Mouse (Mus musculus): Measurements from ENCODE around the gene Trim66. TPM values are rescaled to one million over a fixed set of nuclear protein-coding genes. Genes with fewer than 3 reads are reported as not detected.
A peak's percentile ranks its signal among the peaks of the same experiment; 100 is the strongest.

The Trim66 gene
- polyA plus RNA-seq, 1 experiment from 2014 or later: 0.43 TPM

DNA sequence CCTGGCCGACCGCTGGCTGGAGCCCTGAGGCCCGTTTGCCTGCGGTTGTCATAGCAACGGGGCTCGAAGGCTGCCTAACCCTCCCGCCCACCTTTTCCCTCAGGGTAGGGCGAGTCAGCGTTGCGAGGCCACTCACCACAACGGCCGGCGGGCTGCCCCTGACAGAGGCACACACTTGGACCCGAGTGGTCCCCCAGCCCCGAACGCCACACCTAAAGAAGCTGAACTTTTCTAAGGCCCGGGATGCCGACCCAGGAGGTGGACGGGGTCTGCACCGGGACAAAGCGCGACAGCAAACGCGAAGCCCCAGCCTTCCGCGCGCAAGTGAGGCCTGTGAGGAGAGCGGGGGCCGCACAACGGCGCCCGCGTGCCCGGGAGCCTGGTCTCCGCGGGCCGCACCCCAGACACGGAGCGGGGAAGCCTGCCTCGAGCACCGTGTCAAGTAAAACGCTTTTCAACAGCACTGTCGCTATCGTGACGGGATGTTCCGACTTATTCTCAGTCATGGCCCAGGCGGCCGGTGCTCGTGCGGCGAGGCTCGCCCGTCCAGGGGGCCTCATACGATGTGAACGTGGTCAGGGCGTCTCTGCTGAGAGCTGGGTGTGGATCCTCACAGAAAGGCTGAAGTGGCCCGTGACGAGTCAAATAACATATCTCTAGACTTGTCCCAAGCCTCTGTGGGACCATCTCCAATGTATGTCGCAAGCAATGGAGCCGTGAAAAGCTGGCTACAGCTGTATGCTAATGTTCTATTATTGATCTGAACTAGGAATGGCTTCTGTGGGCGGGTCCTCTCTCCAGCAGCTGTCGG lies 68.9 kb downstream of the Trim66 start, which contains the start of gene Stk33:
Stk33 (minus strand) TSS at position 301 of the 811 bp plus-strand sequence.
- Histone ChIP-seq H3K4me3 (ENCODE audit: low read depth, low read length) (peak within 1 kb of the TSS; percentile 47), H3K4me2 (ENCODE audit: low read depth, low read length) (peak within 1 kb of the TSS; percentile 80), H3K36me3 (replicated peaks; ENCODE audit: control insufficient read depth, insufficient read depth, low read depth, low read length) (no peaks in the 10 kb centered on the region), H3K27ac (replicated peaks; ENCODE audit: low read depth, low read length) (no peak within 1 kb of the TSS), H3K27me3 (ENCODE audit: control insufficient read depth, insufficient read depth, low read length) (peaks cover 2% of the 10 kb centered on the region; the same call in 1 of the 2 replicates), H3K9me3 (replicated peaks; ENCODE audit: control insufficient read depth, low read length) (no peaks in the 10 kb centered on the region), H3K4me1 (ENCODE audit: control insufficient read depth, insufficient read depth, low read length) (no peaks in the 10 kb centered on the region; the same call in 1 of the 2 replicates), H3K9ac (replicated peaks; ENCODE audit: low read length) (peak within 1 kb of the TSS; percentile 69)
- DNase-seq (ENCODE audit: low spot score) (peak; percentile 77), ATAC-seq (replicated peaks; ENCODE audit: insufficient number of reproducible peaks, low FRiP score, low TSS enrichment, low read depth) (peak; percentile 82)
- 1% methylated on average over 62 of the region's 62 CpGs for WGBS

DNA sequence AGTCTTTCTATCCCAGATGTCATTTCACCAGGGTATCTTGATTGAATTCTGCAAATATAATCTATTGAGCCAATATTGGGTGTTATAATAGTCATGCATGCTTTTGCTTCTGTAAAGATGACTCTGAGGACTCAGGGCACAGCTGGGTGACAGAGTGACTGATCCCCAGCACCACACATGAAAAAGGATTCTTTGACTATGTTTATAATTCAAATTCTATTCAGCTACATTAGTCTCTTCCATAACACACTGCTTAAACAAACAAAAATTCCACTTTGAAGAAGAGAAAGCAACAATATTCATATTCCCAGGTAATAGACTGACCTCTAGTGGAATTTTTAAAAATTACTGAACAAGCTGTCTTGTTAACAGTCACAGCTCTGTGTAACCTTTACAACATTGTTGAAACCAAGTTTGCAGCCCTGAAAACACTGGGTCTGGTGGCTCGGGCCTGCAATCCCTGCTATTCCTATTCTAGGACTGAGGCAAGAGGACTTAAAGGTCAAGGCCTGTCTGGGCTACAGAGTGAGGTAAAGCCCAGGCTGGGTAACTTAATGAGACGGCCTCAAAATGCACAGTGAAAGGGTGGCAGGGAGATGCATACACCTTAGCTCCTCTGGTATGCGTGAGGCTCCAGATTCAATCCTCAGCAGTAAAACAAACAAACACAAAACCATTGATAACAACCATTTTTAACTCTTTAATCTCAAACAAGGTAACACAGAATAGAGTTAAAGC lies 83.3 kb downstream of the Trim66 start:
- H3K4me3 ChIP-seq (ENCODE audit: low read depth, low read length): no peak overlapping the region
- no peak overlapping the region for H3K4me2 ChIP-seq (ENCODE audit: low read depth, low read length)
- H3K27ac ChIP-seq (replicated peaks; ENCODE audit: low read depth, low read length): no peak overlapping the region
- H3K9ac ChIP-seq (replicated peaks; ENCODE audit: low read length): no peak overlapping the region
- ATAC-seq (replicated peaks; ENCODE audit: insufficient number of reproducible peaks, low FRiP score, low TSS enrichment, low read depth): no peak
- H3K27me3 ChIP-seq (ENCODE audit: control insufficient read depth, insufficient read depth, low read length): no peaks in the 10 kb centered on the region
- no peaks in the 10 kb centered on the region for H3K36me3 ChIP-seq (replicated peaks; ENCODE audit: control insufficient read depth, insufficient read depth, low read depth, low read length)
- H3K4me1 ChIP-seq (ENCODE audit: control insufficient read depth, insufficient read depth, low read length): no peaks in the 10 kb centered on the region
- peak; percentile 63 for DNase-seq (ENCODE audit: low spot score)
- no peaks in the 10 kb centered on the region for H3K9me3 ChIP-seq (replicated peaks; ENCODE audit: control insufficient read depth, low read length)
- WGBS: 73% methylated on average over 3 of the region's 3 CpGs

GRCm38 (mm10) chr7:109422803-109423202 lies 85.1 kb downstream of the Trim66 start:
- ATAC-seq (replicated peaks; ENCODE audit: insufficient number of reproducible peaks, low FRiP score, low TSS enrichment, low read depth) (no peak), DNase-seq (ENCODE audit: low spot score) (no peak)
- Histone ChIP-seq H3K27ac (replicated peaks; ENCODE audit: low read depth, low read length) (no peak overlapping the region), H3K27me3 (ENCODE audit: control insufficient read depth, insufficient read depth, low read length) (no peaks in the 10 kb centered on the region), H3K9ac (replicated peaks; ENCODE audit: low read length) (no peak overlapping the region), H3K4me3 (ENCODE audit: low read depth, low read length) (no peak overlapping the region), H3K4me2 (ENCODE audit: low read depth, low read length) (no peak overlapping the region), H3K36me3 (replicated peaks; ENCODE audit: control insufficient read depth, insufficient read depth, low read depth, low read length) (no peaks in the 10 kb centered on the region), H3K9me3 (replicated peaks; ENCODE audit: control insufficient read depth, low read length) (no peaks in the 10 kb centered on the region), H3K4me1 (ENCODE audit: control insufficient read depth, insufficient read depth, low read length) (no peaks in the 10 kb centered on the region)
- 70% methylated on average over 8 of the region's 8 CpGs for WGBS

DNA sequence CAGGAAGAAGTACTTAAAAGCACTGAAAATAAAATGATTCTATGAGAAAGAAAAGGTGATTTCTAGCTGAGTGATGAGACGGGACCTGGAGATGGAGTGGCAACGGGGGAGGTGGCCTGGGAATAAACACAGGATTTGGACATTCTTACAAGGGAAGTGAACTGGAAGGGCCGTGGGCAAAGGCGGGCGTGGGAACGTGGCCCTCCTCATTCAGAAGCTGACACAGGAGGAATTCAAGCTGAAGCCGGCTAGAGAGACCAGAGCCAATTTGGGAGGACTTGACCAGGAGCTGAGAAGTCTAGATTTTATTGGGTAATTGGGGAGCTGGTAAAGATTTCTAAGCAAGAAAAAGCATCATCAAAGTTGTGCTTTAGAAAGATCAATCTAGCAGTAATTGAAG lies 102.4 kb downstream of the Trim66 start:
- ATAC-seq (replicated peaks; ENCODE audit: insufficient number of reproducible peaks, low FRiP score, low TSS enrichment, low read depth): no peak
- Histone ChIP-seq H3K27ac (replicated peaks; ENCODE audit: low read depth, low read length) (no peak overlapping the region), H3K36me3 (replicated peaks; ENCODE audit: control insufficient read depth, insufficient read depth, low read depth, low read length) (no peaks in the 10 kb centered on the region), H3K4me3 (ENCODE audit: low read depth, low read length) (no peak overlapping the region), H3K27me3 (ENCODE audit: control insufficient read depth, insufficient read depth, low read length) (no peaks in the 10 kb centered on the region), H3K9ac (replicated peaks; ENCODE audit: low read length) (no peak overlapping the region), H3K4me2 (ENCODE audit: low read depth, low read length) (no peak overlapping the region), H3K9me3 (replicated peaks; ENCODE audit: control insufficient read depth, low read length) (no peaks in the 10 kb centered on the region), H3K4me1 (ENCODE audit: control insufficient read depth, insufficient read depth, low read length) (no peaks in the 10 kb centered on the region)
- DNase-seq (ENCODE audit: low spot score): no peak
- 69% methylated on average over 7 of the region's 7 CpGs for WGBS

DNA sequence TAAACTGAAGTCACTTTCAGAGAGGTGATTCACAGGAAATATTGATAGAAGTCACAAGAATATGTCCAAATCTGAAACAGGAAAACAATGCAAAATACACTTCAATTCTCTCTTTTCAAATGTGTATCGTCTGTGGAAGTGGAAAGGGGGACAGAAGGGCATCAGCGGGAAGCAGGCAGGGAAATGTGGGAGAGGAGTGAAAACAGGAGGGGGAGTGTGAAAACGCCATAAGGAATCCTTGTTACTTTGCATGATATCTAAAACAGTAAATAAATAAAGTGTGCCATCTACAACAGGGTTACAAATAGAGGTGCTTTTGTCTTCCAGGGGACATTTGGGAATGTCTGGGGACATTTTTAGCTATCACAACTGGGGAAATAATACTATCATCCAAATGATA lies 108.6 kb downstream of the Trim66 start:
- no peak overlapping the region for H3K4me3 ChIP-seq (ENCODE audit: low read depth, low read length)
- no peaks in the 10 kb centered on the region for H3K36me3 ChIP-seq (replicated peaks; ENCODE audit: control insufficient read depth, insufficient read depth, low read depth, low read length)
- DNase-seq (ENCODE audit: low spot score) (no peak), ATAC-seq (replicated peaks; ENCODE audit: insufficient number of reproducible peaks, low FRiP score, low TSS enrichment, low read depth) (no peak)
- no peaks in the 10 kb centered on the region for H3K9me3 ChIP-seq (replicated peaks; ENCODE audit: control insufficient read depth, low read length)
- no peaks in the 10 kb centered on the region for H3K27me3 ChIP-seq (ENCODE audit: control insufficient read depth, insufficient read depth, low read length)
- no peak overlapping the region for H3K27ac ChIP-seq (replicated peaks; ENCODE audit: low read depth, low read length)
- H3K4me2 ChIP-seq (ENCODE audit: low read depth, low read length): no peak overlapping the region
- WGBS: 74% methylated on average over 3 of the region's 3 CpGs
- H3K9ac ChIP-seq (replicated peaks; ENCODE audit: low read length): no peak overlapping the region
- no peaks in the 10 kb centered on the region for H3K4me1 ChIP-seq (ENCODE audit: control insufficient read depth, insufficient read depth, low read length)

Small RNA genes lying within 50 kb of the gene (microRNA-seq; reads per million reads assigned to microRNA genes)
- gene Gm47284 (ENCODE audit: borderline number of aligned reads): not detected

Other genes with a start within 250 kb of the Trim66 start
- 3.5 and 3.8 TPM in 2 replicates for gene Stk33, start 69.1 kb downstream of the Trim66 start, polyA plus RNA-seq (2014; fragmentation: Nextera tagmentation; extraction: Ambion mirVana)
- gene Rpl27a, start 11.0 kb upstream of the Trim66 start, polyA plus RNA-seq (2014; fragmentation: Nextera tagmentation; extraction: Ambion mirVana): 134 and 137 TPM in 2 replicates
- 37.7 and 50.1 TPM in 2 replicates for gene St5, start 195.5 kb upstream of the Trim66 start, polyA plus RNA-seq (2014; fragmentation: Nextera tagmentation; extraction: Ambion mirVana)
- 24.1 and 25.1 TPM in 2 replicates for gene Akip1, start 195.6 kb upstream of the Trim66 start, polyA plus RNA-seq (2014; fragmentation: Nextera tagmentation; extraction: Ambion mirVana)
- gene BC051019, start 215.7 kb upstream of the Trim66 start, polyA plus RNA-seq (2014; fragmentation: Nextera tagmentation; extraction: Ambion mirVana): not detected in 2 replicates
- not detected in 2 replicates for gene Ascl3, start 223.6 kb upstream of the Trim66 start, polyA plus RNA-seq (2014; fragmentation: Nextera tagmentation; extraction: Ambion mirVana)
- gene Tmem9b, start 244.7 kb upstream of the Trim66 start, polyA plus RNA-seq (2014; fragmentation: Nextera tagmentation; extraction: Ambion mirVana): 36.6 and 38.4 TPM in 2 replicates